Mouse (Mus musculus) kidney, adult 2 months (tissue): ENCODE measurements around the gene Nuak2. TPM values are rescaled to one million over a fixed set of nuclear protein-coding genes. Genes with fewer than 3 reads are reported as not detected.

Experiments used
- DNase-seq: peaks from one replicate; pipeline ENCODE4 v3.0.0; 2021
- H3K27ac ChIP-seq: fragments of 200-500 bp; 2 replicates; pipeline ENCODE4 v1.5.1; 2012; ENCODE audit warnings: low read depth, low read length, control low read depth, inconsistent platforms; ENCODE audit not compliant: insufficient read depth
- H3K27me3 ChIP-seq: fragments of 200-500 bp; replicated peaks from 2 replicates; pipeline ENCODE4 v1.6.1; 2012; ENCODE audit warnings: mild to moderate bottlenecking, moderate library complexity, low read length, inconsistent platforms; ENCODE audit not compliant: control insufficient read depth, insufficient read depth
- H3K36me3 ChIP-seq: fragments of 200-500 bp; 2 replicates; pipeline ENCODE4 v1.6.1; 2012; ENCODE audit warnings: mild to moderate bottlenecking, moderate library complexity, low read length, inconsistent platforms; ENCODE audit not compliant: control insufficient read depth, insufficient read depth
- H3K4me1 ChIP-seq: fragments of 200-500 bp; 2 replicates; pipeline ENCODE4 v1.6.1; 2011; ENCODE audit warnings: low read length; ENCODE audit not compliant: control insufficient read depth, insufficient read depth
- H3K4me3 ChIP-seq: fragments of 200-500 bp; 2 replicates; pipeline ENCODE4 v1.5.1; 2011; ENCODE audit warnings: mild to moderate bottlenecking, low read depth, low read length, control low read depth; ENCODE audit not compliant: insufficient read depth
- CTCF ChIP-seq: fragments of 200-500 bp; conservative IDR thresholded peaks from 2 replicates; pipeline ENCODE4 v1.5.1; 2011; ENCODE audit warnings: low read depth, mild to moderate bottlenecking, control low read depth, low read length, moderate library complexity, mixed read lengths; ENCODE audit not compliant: insufficient read depth, insufficient read length
- POLR2A ChIP-seq: fragments of 200-500 bp; IDR thresholded peaks from one replicate; pipeline ENCODE4 v1.6.1; 2011; ENCODE audit warnings: low read depth, low read length, control low read depth
- WGBS: fragments of 180-500 bp; shearing (Covaris S2); methylation state at CpG from one replicate; pipeline ENCODE4 v1.1.7; 2018; 5-methylcytosine and 5-hydroxymethylcytosine counted together
- polyA plus RNA-seq: library from polyadenylated mRNA; depleted of rRNA; stranded (reverse); fragments of >200 nt; gene quantifications from 2 replicates; pipeline ENCODE4 v1.2.3, GENCODE M21; 2012

The Nuak2 gene
- polyA plus RNA-seq, 1 experiment = 56.1 TPM

- TF ChIP-seq CTCF (no peak), POLR2A (no peak)
- H3K27ac ChIP-seq = 0 out of 2 replicates have a peak overlapping the region, but pooled peaks have one; percentile 0
These were observed 3.3 kb downstream of the Nuak2 start for GRCm38 (mm10) chr1:132319242-132319641.

GRCm38 (mm10) chr1:132321821-132322580 is 6.1 kb downstream of the Nuak2 start:
- Histone ChIP-seq H3K4me1 (peaks cover 47% of the 10 kb centered on the region), H3K36me3 (no peaks in the 10 kb centered on the region; the same call in 1 of the 2 replicates), H3K4me3 (no peak overlapping the region), H3K27ac (0 out of 2 replicates have a peak overlapping the region, but pooled peaks have one; percentile 7), H3K27me3 (no peaks in the 10 kb centered on the region)
- no peak for TF ChIP-seq CTCF
- TF ChIP-seq POLR2A = no peak
- WGBS = 61% methylated on average over 7 of the region's 7 CpGs
- DNase-seq = no peak

More at GRCm38 (mm10) chr1:132319242-132319641, 3.3 kb downstream of the Nuak2 start:
- WGBS = 31% methylated on average over 5 of the region's 5 CpGs
- H3K27me3 ChIP-seq = no peaks in the 10 kb centered on the region
- peak; percentile 95 for DNase-seq
- no peaks in the 10 kb centered on the region for H3K36me3 ChIP-seq
- H3K4me1 ChIP-seq = peaks cover 37% of the 10 kb centered on the region
- H3K4me3 ChIP-seq = no peak overlapping the region

GRCm38 (mm10) chr1:132322711-132323542 is 7.0 kb downstream of the Nuak2 start:
- DNase-seq = peak; percentile 82
- TF ChIP-seq POLR2A (no peak), CTCF (no peak)
- 37% methylated on average over 13 of the region's 13 CpGs for WGBS
- Histone ChIP-seq H3K4me3 (no peak overlapping the region), H3K27ac (peak overlapping the region; percentile 53), H3K27me3 (no peaks in the 10 kb centered on the region), H3K4me1 (peaks cover 56% of the 10 kb centered on the region), H3K36me3 (peaks cover 3% of the 10 kb centered on the region; the same call in 1 of the 2 replicates)

- no peaks in the 10 kb centered on the region for H3K27me3 ChIP-seq
- H3K27ac ChIP-seq = peak overlapping the region; percentile 34; the same call in 1 of the 2 replicates
- peaks cover 19% of the 10 kb centered on the region for H3K36me3 ChIP-seq
- H3K4me1 ChIP-seq = peaks cover 55% of the 10 kb centered on the region
- TF ChIP-seq POLR2A (no peak), CTCF (no peak)
- DNase-seq = peak; percentile 75
- WGBS = 25% methylated on average over 9 of the region's 9 CpGs
- H3K4me3 ChIP-seq = no peak overlapping the region
These were observed 10.9 kb downstream of the Nuak2 start for GRCm38 (mm10) chr1:132326777-132327176.

- Histone ChIP-seq H3K36me3 (peaks cover 22% of the 10 kb centered on the region), H3K27ac (peak overlapping the region; percentile 34)
- WGBS = 42% methylated on average over 17 of the region's 17 CpGs
These were observed 11.6 kb downstream of the Nuak2 start for GRCm38 (mm10) chr1:132327477-132327876.

GRCm38 (mm10) chr1:132328565-132328964 is 12.6 kb downstream of the Nuak2 start:
- no peaks in the 10 kb centered on the region for H3K27me3 ChIP-seq
- TF ChIP-seq CTCF = no peak
- no peak for TF ChIP-seq POLR2A
- H3K4me1 ChIP-seq = peaks cover 57% of the 10 kb centered on the region
- 43% methylated on average over 3 of the region's 3 CpGs for WGBS
- H3K4me3 ChIP-seq = no peak overlapping the region
- H3K36me3 ChIP-seq = peaks cover 22% of the 10 kb centered on the region
- DNase-seq = peak; percentile 90
- H3K27ac ChIP-seq = no peak overlapping the region

More at GRCm38 (mm10) chr1:132327477-132327876, 11.6 kb downstream of the Nuak2 start:
- no peak for DNase-seq
- Histone ChIP-seq H3K4me1 (peaks cover 55% of the 10 kb centered on the region), H3K27me3 (no peaks in the 10 kb centered on the region), H3K4me3 (no peak overlapping the region)
- TF ChIP-seq CTCF = no peak
- TF ChIP-seq POLR2A = no peak
